Mouse (Mus musculus) T-helper 17 cell (primary cell): ENCODE data around the gene Fgd6.

Experiments used
- in situ Hi-C, 2 experiments: fragments of 300-600 bp; cut with MboI, MseI; formaldehyde crosslinking; loops; 1 replicate in 1 of 2; 2 replicates in 1 of 2; pipeline ENCODE4 v1.15.1; 2025; ENCODE audit warnings: high pct_unique_total_duplicates in 2 of 2

Fgd6 gene

GRCm38 (mm10) chr10:94171440-94172130 is 135.8 kb downstream of the Fgd6 start:
- in situ Hi-C loops = loop anchor here in 1 of 2 experiments (10.0 kb wide), 1 partner anchor 1313 kb away; no protein-coding TSS in a partner anchor

GRCm38 (mm10) chr10:94172137-94172536 is 136.3 kb downstream of the Fgd6 start:
- in situ Hi-C loops = loop anchor here in 1 of 2 experiments (10.0 kb wide), 1 partner anchor 1313 kb away; no protein-coding TSS in a partner anchor

- in situ Hi-C loops = loop anchor here in 1 of 2 experiments (10.0 kb wide), 1 partner anchor 1312 kb away; no protein-coding TSS in a partner anchor
Observed at GRCm38 (mm10) chr10:94172706-94173105, 136.9 kb downstream of the Fgd6 start.

GRCm38 (mm10) chr10:94174652-94175051 is 138.9 kb downstream of the Fgd6 start:
- in situ Hi-C loops = loop anchor here in 1 of 2 experiments (10.0 kb wide), 1 partner anchor 1310 kb away; no protein-coding TSS in a partner anchor

- in situ Hi-C loops = no loop called here
Observed at GRCm38 (mm10) chr10:94183199-94183598, 147.4 kb downstream of the Fgd6 start.
